21 mouse cellular contexts compared by ENCODE assay signal in genomic region chr8:90176335-90176734, GRCm38 (mm10).
DNase-seq lines count a peak whose midpoint lies in the region; ATAC-seq and TF ChIP-seq lines count a peak whose summit lies in the region.
"Had no signal": no experiment of that assay in that cellular context is flagged by ENCODE, and none has a peak within 500 bp of the region (broad histone marks: within the 10 kb centered on the region; RNA-seq: fewer than 3 reads in every experiment).

No protein-coding gene starts in this region.

- H3K36me3 ChIP-seq in hindbrain, postnatal 0 days (ENCODE audit: insufficient read depth, low read length): no peaks in the 10 kb centered on the region
- H3K36me3 ChIP-seq in hindbrain, embryonic 13.5 days: no peaks in the 10 kb centered on the region
- no peaks in the 10 kb centered on the region for H3K36me3 ChIP-seq in midbrain, embryonic 12.5 days
- H3K36me3 ChIP-seq: heart, embryonic 15.5 days; neural tube, embryonic 12.5 days had no signal

- H3K4me3 ChIP-seq in hindbrain, postnatal 0 days (ENCODE audit: low read length): no peak overlapping the region
- H3K4me3 ChIP-seq in hindbrain, embryonic 13.5 days: no peak overlapping the region
- H3K4me3 ChIP-seq in midbrain, embryonic 12.5 days: no peak overlapping the region
- H3K4me3 ChIP-seq: erythroblast, embryonic 14.5 days; heart, embryonic 15.5 days; neural tube, embryonic 12.5 days had no signal

- peak; percentile 5 for DNase-seq in embryo, embryonic 10 days (ENCODE audit: low spot score)
- no peak for DNase-seq in embryo, embryonic 10.5 days (ENCODE audit: low spot score)
- DNase-seq in hindbrain, postnatal 0 days (ENCODE audit: low spot score): peak; percentile 40
- peak; percentile 57 for DNase-seq in retina, postnatal 1 day
- no peak for DNase-seq in spleen, adult 12 weeks (ENCODE audit: low spot score)
- DNase-seq in kidney, adult 18-20 months: no peak
- DNase-seq: adrenal gland, postnatal 14 days; cerebellum, adult 11-12 months; gastrocnemius, postnatal 10 days; heart, adult 11 months; heart, postnatal 4 days; liver; thymus, adult 2 months had no signal

- no peaks in the 10 kb centered on the region for H3K27me3 ChIP-seq in hindbrain, postnatal 0 days (ENCODE audit: insufficient read depth, low read length)
- H3K27me3 ChIP-seq in hindbrain, embryonic 13.5 days: no peaks in the 10 kb centered on the region
- H3K27me3 ChIP-seq in midbrain, embryonic 12.5 days: peaks cover 10% of the 10 kb centered on the region
- H3K27me3 ChIP-seq: heart, embryonic 15.5 days; neural tube, embryonic 12.5 days had no signal

- no peak overlapping the region for H3K9ac ChIP-seq in hindbrain, postnatal 0 days (replicated peaks; ENCODE audit: low read length)
- H3K9ac ChIP-seq in hindbrain, embryonic 13.5 days: no peak overlapping the region
- no peak overlapping the region for H3K9ac ChIP-seq in midbrain, embryonic 12.5 days (replicated peaks)
- H3K9ac ChIP-seq: heart, embryonic 15.5 days; neural tube, embryonic 12.5 days had no signal

- 27% methylated on average over 9 of the region's 9 CpGs for WGBS in hindbrain, postnatal 0 days
- WGBS in hindbrain, embryonic 13.5 days: 42% methylated on average over 9 of the region's 9 CpGs
- WGBS in midbrain, embryonic 12.5 days: 10% methylated on average over 9 of the region's 9 CpGs

- no peak overlapping the region for H3K27ac ChIP-seq in hindbrain, postnatal 0 days
- H3K27ac ChIP-seq in hindbrain, embryonic 13.5 days: no peak overlapping the region
- no peak overlapping the region for H3K27ac ChIP-seq in midbrain, embryonic 12.5 days (replicated peaks)
- H3K27ac ChIP-seq: heart, embryonic 15.5 days; neural tube, embryonic 12.5 days had no signal

- 0 out of 2 replicates have a peak overlapping the region, but pooled peaks have one; percentile 13 for H3K4me2 ChIP-seq in hindbrain, postnatal 0 days (ENCODE audit: low read depth, low read length)
- no peak overlapping the region for H3K4me2 ChIP-seq in hindbrain, embryonic 13.5 days
- H3K4me2 ChIP-seq in midbrain, embryonic 12.5 days (replicated peaks): peak overlapping the region; percentile 24; the same call in 1 of the 2 replicates
- H3K4me2 ChIP-seq: heart, embryonic 15.5 days; neural tube, embryonic 12.5 days had no signal

- no peak for TF ChIP-seq CTCF in hindbrain, postnatal 0 days (IDR thresholded peaks at IDR 0.05; ENCODE audit: low read depth)

- ATAC-seq in hindbrain, postnatal 0 days: no peak
- ATAC-seq in hindbrain, embryonic 13.5 days (ENCODE audit: low FRiP score): no peak
- no peak for ATAC-seq in midbrain, embryonic 12.5 days (ENCODE audit: low FRiP score, low read depth)
- ATAC-seq: activated CD4-positive, CD25-positive, alpha-beta regulatory T cell, adult 4 months; intestine, postnatal 0 days; lung, postnatal 0 days had no signal

- no peaks in the 10 kb centered on the region; the same call in 1 of the 2 replicates for H3K4me1 ChIP-seq in hindbrain, postnatal 0 days (ENCODE audit: insufficient read depth, low read length)
- peaks cover 19% of the 10 kb centered on the region for H3K4me1 ChIP-seq in hindbrain, embryonic 13.5 days (replicated peaks)
- H3K4me1 ChIP-seq in midbrain, embryonic 12.5 days: peaks cover 16% of the 10 kb centered on the region
- H3K4me1 ChIP-seq: heart, embryonic 15.5 days had no signal

- no peaks in the 10 kb centered on the region for H3K9me3 ChIP-seq in hindbrain, postnatal 0 days (ENCODE audit: low read length)
- no peaks in the 10 kb centered on the region for H3K9me3 ChIP-seq in hindbrain, embryonic 13.5 days
- no peaks in the 10 kb centered on the region for H3K9me3 ChIP-seq in midbrain, embryonic 12.5 days
- H3K9me3 ChIP-seq: heart, embryonic 15.5 days; neural tube, embryonic 12.5 days had no signal

Comparison
In these comparisons a context has a peak if more than half of its experiments do, and no peak if none do; other contexts are left out.
1. DNase-seq: peak in embryo, embryonic 10 days (single experiment), hindbrain, postnatal 0 days (single experiment) and retina, postnatal 1 day (single experiment); none in embryo, embryonic 10.5 days (single experiment), spleen, adult 12 weeks (single experiment) and kidney, adult 18-20 months (single experiment).